Mouse (Mus musculus) layer of hippocampus, postnatal 10 days (tissue): Measurements from ENCODE around the gene AA467197. TPM values are rescaled to one million over a fixed set of nuclear protein-coding genes. Genes with fewer than 3 reads are reported as not detected.
A peak's percentile ranks its signal among the peaks of the same experiment; 100 is the strongest.

ENCODE experiments used
- DNase-seq, 2 experiments: peaks; one replicate each; pipeline ENCODE4 v3.0.0; 2021; ENCODE audit warnings: low spot score in 2 of 2
- long read RNA-seq: library from polyadenylated mRNA; stranded (forward); transcript quantifications from one replicate; pipeline ENCODE4 v2.0.0, GENCODE M21; 2023
- total RNA-seq, 2 experiments: library from RNA; stranded (reverse); gene quantifications; 2 replicates each; pipeline ENCODE4 v1.2.3; 2021

AA467197 gene
- under 1 TPM in 1 of 2 experiments, not detected in 1; 0.48 TPM for total RNA-seq
- long read RNA-seq, partial matches to known transcripts: 0 of 1 reads
- long read RNA-seq, other reads (novel, unspliced or antisense): 0 of 1 reads

DNA sequence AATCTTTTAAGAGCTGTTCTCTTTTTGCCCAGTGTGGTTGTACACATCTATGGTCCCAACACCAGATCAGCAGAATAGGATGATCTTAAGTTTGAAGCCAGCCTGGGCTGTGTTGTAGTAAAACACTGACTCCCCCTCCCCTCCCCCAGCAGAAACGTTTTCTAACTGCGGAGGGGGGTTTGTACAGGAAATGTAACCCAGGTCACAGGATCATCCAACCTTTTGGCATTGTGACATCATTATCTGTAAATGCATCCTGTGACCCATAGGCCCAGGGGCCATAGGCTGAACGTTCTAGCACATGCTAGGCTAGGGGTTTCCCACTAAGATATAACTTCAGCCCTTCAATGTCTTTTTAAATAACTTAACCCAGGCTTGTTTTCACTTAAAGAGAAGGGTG lies at the start of gene AA467197:
TSS of gene AA467197 (plus strand) at position 301 of the 400 bp plus-strand sequence.
- no peak for DNase-seq

DNA sequence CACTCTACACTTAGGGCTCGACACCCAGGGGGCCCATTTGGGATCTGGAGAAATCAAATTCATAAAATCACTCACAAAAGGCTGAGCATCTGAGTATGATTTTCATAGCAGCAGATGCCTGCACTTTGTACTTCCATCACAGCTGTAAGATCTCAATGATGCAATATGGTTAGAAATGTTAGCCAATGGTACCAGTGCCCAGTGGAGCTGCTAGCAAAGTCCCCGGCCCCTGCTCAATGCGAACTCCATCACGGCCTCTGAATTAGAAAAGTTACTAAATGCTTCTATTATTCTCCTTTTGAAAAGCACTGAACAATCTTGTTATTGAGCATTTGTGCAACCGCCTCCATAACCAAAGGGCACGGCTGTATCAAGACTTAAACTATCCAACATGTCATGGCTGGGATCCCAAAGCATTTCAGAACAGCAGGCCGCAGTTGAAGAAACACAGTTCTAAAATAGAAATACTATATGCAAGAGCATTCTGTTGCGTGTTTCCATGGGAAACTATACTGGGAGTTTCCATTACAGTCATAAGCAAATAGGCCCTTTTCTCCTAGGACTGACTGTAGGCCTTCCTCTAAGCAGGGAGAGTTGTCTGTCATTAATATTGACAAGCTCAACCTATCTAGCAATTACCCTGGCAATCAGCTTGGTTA lies 48.8 kb upstream of the AA467197 start:
- DNase-seq: peak; percentile 24 to 45

DNA sequence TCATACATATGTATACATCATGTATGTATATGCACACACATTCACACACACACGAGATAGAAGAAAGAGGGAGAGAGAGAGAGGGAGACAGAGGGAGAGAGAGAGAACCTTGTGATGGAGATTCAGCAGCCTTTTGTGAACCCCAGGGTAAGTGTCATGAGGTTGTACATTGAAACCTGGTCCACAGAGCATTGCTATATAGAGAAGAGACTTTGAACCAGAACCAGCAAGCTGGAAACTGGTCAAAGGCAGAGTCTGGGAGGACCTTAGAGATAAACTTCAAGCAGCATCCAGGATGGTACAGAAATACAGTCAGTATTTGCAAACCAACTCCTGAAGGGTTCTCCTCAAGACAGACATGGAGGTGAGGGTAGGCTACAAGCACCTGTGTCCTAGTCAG lies 46.4 kb upstream of the AA467197 start:
- DNase-seq: no peak

DNA sequence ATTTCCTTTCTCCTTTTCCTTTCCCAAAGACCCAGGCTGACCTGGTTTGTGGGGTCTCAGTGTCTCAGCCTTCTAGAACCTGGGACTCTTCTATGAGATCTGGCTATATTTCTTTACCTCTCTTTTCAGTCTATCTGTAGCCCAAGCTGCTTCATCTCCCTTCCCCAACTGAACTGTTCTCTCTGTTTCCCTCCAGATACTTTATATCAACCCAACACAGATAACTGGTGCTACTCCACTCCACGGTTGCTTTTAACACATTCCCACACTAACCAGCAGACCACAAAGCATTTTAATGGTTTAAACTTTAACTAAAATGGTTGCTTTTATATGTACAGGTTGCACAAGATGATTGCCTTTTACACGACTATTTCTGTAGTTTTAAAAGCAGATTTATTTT lies 45.6 kb upstream of the AA467197 start:
- no peak for DNase-seq

DNA sequence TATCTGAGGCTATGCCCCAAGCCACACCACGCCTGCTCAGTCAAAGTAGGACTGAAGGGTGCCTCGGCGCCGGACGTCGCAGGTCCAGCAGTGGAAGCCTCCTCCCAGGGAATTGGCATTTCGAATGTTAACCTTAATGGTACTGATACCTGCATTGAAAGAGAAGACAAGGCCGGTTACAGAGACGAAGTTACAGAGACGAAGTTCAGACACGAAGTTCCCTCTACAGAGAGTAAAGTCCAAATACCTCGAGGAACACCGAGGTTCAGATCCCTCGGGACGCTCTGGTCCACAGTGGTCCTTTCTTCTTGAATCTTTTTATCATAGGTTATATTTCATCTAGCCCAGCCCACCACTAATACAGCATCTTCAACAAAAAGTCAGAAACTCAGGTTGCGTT lies 41.3 kb upstream of the AA467197 start:
- DNase-seq: no peak

DNA sequence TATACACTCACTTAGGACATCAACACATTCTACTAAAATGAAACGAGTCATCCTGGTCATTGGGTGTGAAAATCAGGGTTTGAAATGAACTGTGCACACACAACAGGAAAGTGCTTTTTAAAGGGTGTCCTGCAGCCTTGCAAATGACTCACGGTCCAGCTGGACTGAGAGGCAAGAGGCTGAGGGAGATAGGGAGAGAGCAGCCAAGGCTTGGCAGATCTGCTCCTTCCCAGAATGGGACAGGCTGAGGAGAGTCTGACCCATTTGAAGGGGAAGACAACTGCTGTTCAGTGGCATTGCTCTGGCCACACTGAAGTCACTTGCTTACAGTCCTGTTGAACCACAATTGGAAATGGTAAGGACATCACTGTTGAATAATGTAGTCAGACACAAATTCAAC lies 37.0 kb upstream of the AA467197 start:
- no peak for DNase-seq

DNA sequence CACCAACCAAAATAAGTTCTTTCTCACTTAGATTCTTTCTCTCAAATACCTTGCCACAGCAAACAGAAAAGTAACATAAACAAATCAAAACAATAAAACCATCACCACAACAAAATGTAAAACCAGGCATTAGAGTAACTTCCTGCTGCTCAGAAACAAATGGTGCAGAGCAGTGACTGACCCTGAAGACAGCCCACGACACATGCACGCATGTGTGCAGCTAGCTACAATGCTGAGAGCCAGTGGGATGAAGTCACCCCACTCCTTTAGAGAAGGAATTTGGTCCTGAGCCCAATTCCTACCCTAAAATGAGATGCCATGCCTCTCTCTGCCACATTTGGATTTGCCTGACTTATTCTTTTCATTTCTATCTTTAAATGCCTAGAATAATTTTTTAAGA lies 35.4 kb upstream of the AA467197 start:
- no peak for DNase-seq

DNA sequence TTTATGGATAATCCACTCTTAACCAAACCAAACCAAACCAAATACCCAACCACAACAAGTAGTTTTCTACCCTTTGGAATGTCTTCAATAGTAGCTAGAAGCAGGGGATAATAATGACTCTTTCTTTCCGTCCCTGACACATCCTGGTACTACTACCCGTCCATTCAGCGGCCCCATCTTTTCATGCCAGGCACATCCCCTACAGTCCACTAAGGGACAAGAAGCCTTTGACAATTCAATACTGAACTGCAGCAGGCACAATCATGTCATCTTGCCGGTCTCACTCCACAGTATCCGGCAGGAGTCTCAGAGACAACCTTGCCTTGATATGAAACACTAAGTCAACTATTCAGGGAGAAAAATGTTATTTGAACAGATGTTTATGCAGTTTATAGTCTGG lies 31.0 kb upstream of the AA467197 start:
- DNase-seq: peak; percentile 32 to 37

DNA sequence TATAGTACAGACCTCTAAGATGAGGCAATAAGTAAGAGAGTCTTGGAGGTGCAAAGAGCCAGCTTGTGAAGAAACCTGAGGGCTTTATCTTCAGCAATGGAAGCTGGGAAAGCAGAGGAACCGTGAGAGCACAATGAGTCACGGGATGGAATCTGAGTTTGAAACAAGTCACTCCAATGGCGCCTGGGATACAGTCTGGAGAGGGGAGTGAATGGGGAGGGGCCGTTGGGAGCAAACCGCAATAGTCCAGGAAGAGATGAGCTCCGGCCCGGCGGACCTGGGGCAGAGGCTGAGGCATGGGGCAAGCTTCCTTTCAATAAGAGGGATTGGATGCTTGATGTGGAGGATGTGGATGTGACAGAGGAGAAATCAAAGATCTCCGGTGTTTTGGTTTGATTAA lies 28.0 kb upstream of the AA467197 start:
- no peak for DNase-seq

DNA sequence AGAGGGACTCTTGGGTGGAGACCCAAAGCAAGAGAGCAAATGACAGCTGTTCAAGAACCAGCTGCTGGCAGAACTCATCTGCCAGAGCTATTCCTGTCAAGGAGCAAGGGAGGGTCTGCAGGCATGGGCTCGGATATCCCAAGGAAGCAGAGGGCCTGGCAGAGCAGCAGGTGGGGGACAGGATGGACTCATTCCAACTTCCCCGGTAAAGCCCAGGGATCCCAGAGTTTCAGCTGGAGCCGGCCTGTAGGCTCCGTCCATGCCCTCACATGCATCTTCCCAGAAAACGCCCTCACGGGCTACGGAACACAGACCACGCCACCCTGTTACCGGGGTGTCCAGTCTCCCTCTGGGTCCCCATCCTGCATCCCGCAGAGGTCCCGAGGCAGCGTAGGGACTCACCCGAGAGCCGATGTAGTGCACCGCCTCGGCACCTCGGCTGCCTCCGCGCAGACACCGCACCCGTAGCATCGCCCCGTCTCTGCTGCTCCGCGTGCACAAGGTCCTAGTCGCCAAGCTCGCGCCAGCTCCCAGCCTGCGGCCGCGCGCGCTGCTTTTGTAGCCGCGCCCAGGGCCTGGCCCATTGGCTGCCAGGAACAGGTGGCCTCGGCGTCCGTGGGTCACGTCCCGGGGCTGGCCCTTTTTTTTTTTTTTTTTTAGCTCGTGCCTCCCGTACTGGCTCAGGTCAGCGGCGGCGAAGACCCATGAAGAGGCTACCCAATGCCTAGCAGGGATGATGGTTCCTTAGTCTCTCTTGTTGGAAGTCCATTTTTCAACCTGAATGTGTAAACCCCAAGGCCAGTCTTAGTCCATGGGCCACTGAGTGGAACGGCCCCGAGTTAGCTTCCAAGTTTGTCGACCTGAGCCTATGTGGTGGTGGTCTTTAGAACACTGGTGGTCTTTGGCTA lies 25.8 kb upstream of the AA467197 start, which contains the start of gene Gatm:
TSS of gene Gatm (minus strand) at position 558 of the 908 bp plus-strand sequence.
- DNase-seq: peak; percentile 77 to 82

DNA sequence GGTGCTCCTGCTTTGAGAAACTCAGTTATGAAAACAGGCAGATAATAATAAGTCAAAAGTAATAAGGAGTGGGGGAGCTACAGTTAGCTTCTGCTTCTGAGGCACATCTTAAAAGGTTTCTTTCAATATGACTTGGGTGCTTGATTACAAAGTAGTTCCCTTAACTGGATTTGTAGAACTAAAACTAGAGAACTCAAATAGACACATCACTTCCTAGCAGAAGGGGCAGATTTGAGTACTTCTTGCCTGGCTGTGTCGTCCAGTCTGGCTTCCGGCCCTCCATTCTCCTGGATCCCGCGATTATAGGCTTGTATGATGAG lies 25.2 kb upstream of the AA467197 start:
- no peak for DNase-seq

DNA sequence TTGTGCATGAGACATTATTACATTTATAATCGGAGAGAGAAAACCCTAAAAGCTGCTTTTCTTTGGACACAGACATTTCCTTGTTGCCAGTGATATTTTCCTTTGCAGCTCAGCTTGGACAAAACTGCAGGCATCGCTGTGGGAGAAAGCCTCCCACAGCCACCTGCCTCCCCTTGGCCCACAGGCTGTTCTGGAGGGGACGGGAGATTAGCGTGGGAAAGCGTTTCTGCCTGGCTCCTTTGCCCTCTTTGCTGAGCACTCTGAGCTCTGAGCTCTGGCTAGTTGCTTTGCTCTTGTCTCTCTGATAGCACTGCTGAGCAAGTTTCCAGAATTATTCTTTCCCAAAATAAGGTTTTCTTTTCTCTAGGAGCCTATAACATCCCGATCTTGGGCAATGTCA lies 20.5 kb upstream of the AA467197 start:
- DNase-seq: peak in 1 of 2 experiments; percentile 27

DNA sequence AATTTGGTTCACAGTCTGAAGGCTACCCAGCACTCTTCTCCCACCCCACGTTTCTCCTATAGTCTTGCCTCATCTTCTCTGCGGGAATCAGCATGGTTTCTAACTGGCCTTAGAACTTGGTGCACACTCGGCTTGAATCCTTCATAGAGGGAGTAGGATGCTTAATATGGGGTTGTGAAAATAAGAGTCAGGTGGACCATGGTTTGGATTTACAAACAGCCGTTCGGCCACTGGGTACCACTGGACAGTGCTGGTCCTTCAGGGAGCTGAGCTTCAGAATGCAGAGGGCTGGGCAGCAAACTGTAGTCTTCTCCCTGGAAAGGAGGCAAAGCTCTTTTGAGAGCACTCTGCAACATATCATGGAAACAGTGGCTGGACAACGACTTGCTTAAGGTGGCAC lies 19.0 kb upstream of the AA467197 start:
- no peak for DNase-seq

DNA sequence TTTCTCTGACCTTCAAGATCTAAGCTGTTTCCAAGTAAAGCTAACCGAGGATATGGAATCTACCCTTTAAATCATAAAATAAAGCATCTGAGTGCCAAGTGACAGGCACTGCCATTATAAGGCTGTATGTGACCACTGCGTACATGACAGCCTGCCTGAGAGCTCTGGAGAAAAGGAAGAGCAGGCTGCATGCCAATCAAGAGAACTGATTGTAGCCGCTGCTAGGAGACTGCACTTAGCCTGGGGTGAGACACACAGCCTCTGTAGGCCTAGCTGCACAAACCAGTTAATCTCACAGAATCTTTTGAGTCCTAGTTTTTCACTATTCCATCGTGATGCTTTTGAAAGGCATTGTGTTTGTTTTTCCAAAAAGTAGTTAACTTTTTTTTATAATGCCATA lies 18.1 kb upstream of the AA467197 start:
- DNase-seq: no peak

DNA sequence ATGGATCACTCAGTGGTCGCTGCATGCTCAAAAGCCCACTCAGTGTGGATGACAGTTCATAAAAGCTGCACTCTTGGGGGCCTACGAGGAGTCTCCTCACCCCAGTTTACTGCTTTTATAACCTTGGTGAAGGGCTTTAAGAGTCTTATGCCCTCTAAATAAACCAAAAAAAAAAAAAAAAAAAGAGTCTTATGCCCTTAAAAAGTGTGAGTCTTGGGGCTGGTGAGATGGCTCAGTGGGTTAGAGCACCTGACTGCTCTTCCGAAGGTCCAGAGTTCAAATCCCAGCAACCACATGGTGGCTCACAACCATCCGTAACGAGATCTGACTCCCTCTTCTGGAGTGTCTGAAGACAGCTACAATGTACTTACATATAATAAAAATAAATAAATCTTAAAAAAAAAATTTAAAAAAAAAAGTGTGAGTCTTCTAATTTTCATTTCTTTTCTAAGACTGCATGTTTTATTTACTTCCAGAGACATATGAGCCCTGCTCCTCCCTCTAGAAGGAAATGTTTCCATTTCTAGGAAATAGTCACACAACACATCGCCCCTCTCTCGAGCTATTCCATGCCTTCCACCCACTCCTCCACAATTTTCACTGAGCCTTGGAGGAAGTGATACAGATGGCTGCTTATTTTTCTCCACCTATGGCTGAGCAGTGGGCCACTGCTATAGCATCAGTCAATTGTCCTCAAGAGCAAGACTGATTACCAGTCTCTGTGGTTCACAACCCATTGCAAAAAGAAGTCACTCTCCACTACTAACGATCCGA lies 15.3 kb upstream of the AA467197 start:
- no peak for DNase-seq

DNA sequence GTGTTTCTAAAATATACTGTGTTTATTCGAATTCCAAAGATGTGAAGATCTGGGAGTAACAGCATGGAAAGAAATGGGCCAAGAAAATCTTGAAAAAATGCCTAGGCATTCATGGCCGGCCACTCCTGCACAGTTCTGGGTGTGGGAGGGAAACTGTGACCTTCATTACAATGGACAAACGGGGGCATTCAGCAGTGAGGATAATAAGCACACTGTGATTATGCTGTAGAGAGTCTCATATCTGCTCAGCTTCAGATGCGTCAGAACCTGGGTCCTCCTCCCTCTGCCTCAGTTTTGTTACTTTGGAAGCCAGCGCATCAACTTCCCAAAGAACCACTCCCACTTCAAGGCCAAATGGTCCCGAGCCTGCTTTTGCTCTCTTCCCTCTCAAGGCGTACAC lies 10.9 kb upstream of the AA467197 start:
- no peak for DNase-seq

DNA sequence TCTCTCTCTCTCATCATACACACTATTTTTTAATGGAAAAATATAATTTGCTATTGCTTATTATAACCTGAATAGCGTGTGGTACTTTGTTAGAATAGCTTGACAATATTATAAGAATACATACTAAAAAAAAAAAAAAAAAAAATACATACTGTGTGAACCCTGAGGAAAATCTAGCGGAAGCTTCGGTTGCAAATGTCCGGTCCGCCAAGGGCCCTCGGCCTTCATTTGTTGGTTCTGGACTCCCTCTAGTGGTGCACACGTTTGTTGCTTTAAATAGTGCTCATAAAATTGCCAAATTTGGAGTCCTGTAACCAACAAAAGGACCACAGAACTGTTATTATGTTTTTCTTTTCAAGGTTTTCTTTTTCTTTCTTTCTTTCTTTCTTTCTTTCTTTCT lies 7.8 kb upstream of the AA467197 start:
- peak; percentile 81 to 87 for DNase-seq

DNA sequence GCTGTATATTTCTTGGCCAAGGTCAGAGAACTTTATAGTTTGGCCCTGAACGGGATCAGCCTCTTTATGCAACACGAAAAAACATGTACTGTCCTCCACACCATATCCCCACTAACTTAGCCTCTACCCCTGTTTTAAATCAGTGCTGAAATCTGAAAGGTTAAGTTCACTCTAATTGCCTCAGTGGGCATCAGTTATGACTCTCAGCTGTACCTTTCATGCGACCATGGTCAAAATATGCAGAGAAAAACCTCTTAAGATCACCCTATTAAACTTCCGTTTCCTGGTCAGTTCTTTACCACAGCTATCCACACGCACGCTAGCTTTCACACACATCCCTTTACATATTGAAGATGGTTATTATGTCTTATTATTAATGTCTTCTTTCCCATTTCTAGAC lies 6.9 kb upstream of the AA467197 start:
- no peak for DNase-seq

DNA sequence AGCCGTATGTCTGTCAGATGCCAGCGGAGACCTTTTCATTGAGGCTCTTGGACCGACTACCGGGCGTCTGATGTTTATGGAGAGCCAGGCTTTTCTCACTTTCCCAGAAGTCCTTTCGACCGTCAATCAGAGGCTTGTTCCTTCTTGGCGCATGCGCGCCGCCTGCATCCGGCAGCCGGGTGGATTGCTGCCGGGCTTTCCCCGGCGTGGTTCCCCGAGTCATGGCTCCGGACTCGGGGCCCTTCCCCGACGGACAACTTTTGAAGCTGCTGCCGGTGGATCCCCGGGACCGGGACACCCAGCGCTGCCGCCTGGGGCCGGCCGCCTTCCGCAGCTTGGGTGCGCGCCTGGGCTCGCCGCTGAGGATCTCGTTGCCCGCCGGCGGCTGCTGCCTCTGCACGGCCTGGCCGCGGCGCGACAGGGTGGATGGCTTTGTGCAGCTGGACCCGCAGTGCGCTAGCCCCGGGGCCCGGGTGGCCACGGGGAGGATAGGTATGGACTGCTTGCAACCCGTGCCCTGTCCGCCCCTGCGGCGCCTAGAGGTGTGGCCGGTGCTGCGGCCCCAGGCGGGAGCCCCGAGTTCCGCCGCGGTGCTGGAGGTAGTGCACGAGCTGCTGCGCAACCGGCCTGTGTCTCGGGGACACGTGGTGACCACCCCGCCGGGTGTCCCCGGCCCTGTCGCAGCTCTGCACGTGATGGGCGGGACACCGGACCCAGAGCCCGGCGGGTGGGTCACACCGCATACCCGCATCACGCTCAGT lies 6.1 kb upstream of the AA467197 start:
- peak; percentile 86 to 90 for DNase-seq

DNA sequence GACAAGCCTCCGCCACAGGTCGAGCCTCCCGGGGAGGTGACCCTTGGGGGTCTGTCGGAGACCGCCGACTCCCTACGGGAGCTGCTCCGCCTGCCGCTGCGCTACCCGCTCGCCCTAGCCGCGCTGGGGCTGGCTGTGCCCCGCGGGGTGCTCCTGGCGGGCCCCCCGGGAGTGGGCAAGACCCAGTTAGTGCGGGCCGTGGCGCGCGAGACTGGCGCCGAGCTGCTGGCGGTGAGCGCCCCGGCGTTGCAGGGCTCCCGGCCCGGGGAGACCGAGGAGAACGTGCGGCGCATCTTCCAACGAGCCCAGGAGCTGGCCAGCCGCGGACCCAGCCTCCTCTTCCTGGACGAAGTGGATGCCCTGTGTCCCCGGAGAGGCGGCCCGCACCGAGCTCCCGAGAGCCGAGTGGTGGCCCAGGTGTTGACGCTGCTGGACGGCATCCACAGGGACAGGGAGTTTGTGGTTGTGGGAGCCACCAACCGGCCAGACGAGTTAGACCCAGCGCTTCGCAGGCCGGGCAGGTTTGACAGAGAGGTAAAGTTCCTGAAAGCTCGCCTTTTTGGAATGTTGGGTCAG lies 5.5 kb upstream of the AA467197 start:
- DNase-seq: peak; percentile 27 to 52
